Mouse (Mus musculus) cerebellum, adult 9-11 months (tissue): Measurements from ENCODE around the gene Mrm3.
A peak's percentile ranks its signal among the peaks of the same experiment; 100 is the strongest.
"Not testable (repeated sequence)": the region's sequence is repeated elsewhere in the genome, so short reads cannot be mapped to it uniquely, and the experiment has no call there.

Experiments used
- DNase-seq: peaks from one replicate; pipeline ENCODE4 v3.0.0; 2022

The Mrm3 gene

GRCm38 (mm10) chr11:76242901-76243810 is at the start of gene Mrm3, which contains the start of gene Glod4:
Gene Mrm3, plus strand, starts transcription at chr11:76243715.
Gene Glod4, minus strand, starts transcription at chr11:76243725.
- peak; percentile 90 for DNase-seq

- no peak for DNase-seq
Observed at GRCm38 (mm10) chr11:76196275-76196976, 47.1 kb upstream of the Mrm3 start.

- no peak for DNase-seq
Observed at GRCm38 (mm10) chr11:76196977-76197469, 46.5 kb upstream of the Mrm3 start.

GRCm38 (mm10) chr11:76201761-76202674 is 41.5 kb upstream of the Mrm3 start:
- DNase-seq, result peak; percentile 94

- DNase-seq, result no peak
Observed at GRCm38 (mm10) chr11:76206793-76207192, 36.7 kb upstream of the Mrm3 start.

- no peak for DNase-seq
Observed at GRCm38 (mm10) chr11:76210228-76210985, 33.1 kb upstream of the Mrm3 start.

- DNase-seq, result not testable (repeated sequence)
Observed at GRCm38 (mm10) chr11:76211595-76211994, 31.9 kb upstream of the Mrm3 start.

- no peak for DNase-seq
Observed at GRCm38 (mm10) chr11:76213841-76214240, 29.7 kb upstream of the Mrm3 start.

GRCm38 (mm10) chr11:76215011-76215410 is 28.5 kb upstream of the Mrm3 start:
- DNase-seq, result no peak

GRCm38 (mm10) chr11:76216049-76216540 is 27.4 kb upstream of the Mrm3 start:
- no peak for DNase-seq

GRCm38 (mm10) chr11:76216681-76217389 is 26.7 kb upstream of the Mrm3 start:
- DNase-seq, result peak; percentile 61

- peak; percentile 97 for DNase-seq
Observed at GRCm38 (mm10) chr11:76217390-76217800, 26.1 kb upstream of the Mrm3 start, which contains the start of the genes Dbil5 and Gemin4. Gene Dbil5, plus strand, starts transcription at chr11:76217608. Gene Gemin4, minus strand, starts transcription at chr11:76217664.

GRCm38 (mm10) chr11:76224631-76225030 is 18.9 kb upstream of the Mrm3 start:
- DNase-seq, result no peak

GRCm38 (mm10) chr11:76225051-76225450 is 18.5 kb upstream of the Mrm3 start:
- DNase-seq, result no peak

- DNase-seq, result no peak
Observed at GRCm38 (mm10) chr11:76236136-76236535, 7.4 kb upstream of the Mrm3 start.

GRCm38 (mm10) chr11:76239750-76240149 is 3.8 kb upstream of the Mrm3 start:
- DNase-seq, result no peak

- peak; percentile 49 for DNase-seq
Observed at GRCm38 (mm10) chr11:76243811-76244546, 464 bp downstream of the Mrm3 start.

- no peak for DNase-seq
Observed at GRCm38 (mm10) chr11:76246439-76246838, 2.9 kb downstream of the Mrm3 start.

- DNase-seq, result no peak
Observed at GRCm38 (mm10) chr11:76247239-76247638, 3.7 kb downstream of the Mrm3 start.

- DNase-seq, result peak; percentile 80
Observed at GRCm38 (mm10) chr11:76252036-76252435, 8.5 kb downstream of the Mrm3 start.
